Mouse (Mus musculus) ES-Bruce4 (cell line): ENCODE data around the gene Ccnj. TPM values are rescaled to one million over a fixed set of nuclear protein-coding genes. Genes with fewer than 3 reads are reported as not detected.
A peak's percentile ranks its signal among the peaks of the same experiment; 100 is the strongest.

ENCODE experiments used
- H3K27ac ChIP-seq: 2 replicates; pipeline ENCODE4 v1.5.1; 2012; ENCODE audit warnings: low read length, inconsistent platforms; ENCODE audit not compliant: insufficient read depth
- H3K27me3 ChIP-seq: 2 replicates; pipeline ENCODE4 v1.6.1; 2012; ENCODE audit warnings: mild to moderate bottlenecking, low read length, inconsistent platforms; ENCODE audit not compliant: control insufficient read depth, poor library complexity, insufficient read depth, severe bottlenecking
- H3K36me3 ChIP-seq: 2 replicates; pipeline ENCODE4 v1.6.1; 2012; ENCODE audit warnings: inconsistent platforms, mild to moderate bottlenecking, low read length, moderate library complexity; ENCODE audit not compliant: control insufficient read depth, poor library complexity, insufficient read depth, severe bottlenecking
- H3K4me1 ChIP-seq: one replicate; pipeline ENCODE4 v1.8.1; 2011; ENCODE audit warnings: low read length; ENCODE audit not compliant: control insufficient read depth, insufficient read depth
- H3K4me3 ChIP-seq: 2 replicates; pipeline ENCODE4 v1.5.1; 2011; ENCODE audit warnings: low read depth, mild to moderate bottlenecking, low read length
- H3K9ac ChIP-seq: 2 replicates; pipeline ENCODE4 v1.6.1; 2012; ENCODE audit warnings: low read depth, mild to moderate bottlenecking, inconsistent platforms; ENCODE audit not compliant: poor library complexity, severe bottlenecking
- H3K9me3 ChIP-seq: replicated peaks from 2 replicates; pipeline ENCODE4 v1.6.1; 2012; ENCODE audit warnings: mild to moderate bottlenecking, low read length, inconsistent platforms; ENCODE audit not compliant: control insufficient read depth, poor library complexity, insufficient read depth, severe bottlenecking
- CTCF ChIP-seq: IDR thresholded peaks from one replicate; pipeline ENCODE4 v1.8.1; 2011; ENCODE audit warnings: low read depth, low read length
- EP300 ChIP-seq: IDR thresholded peaks from 2 replicates; pipeline ENCODE4 v1.6.1; 2011; ENCODE audit warnings: low read depth, low read length; ENCODE audit not compliant: insufficient read depth
- POLR2A ChIP-seq: IDR thresholded peaks from one replicate; pipeline ENCODE4 v1.8.1; 2011; ENCODE audit warnings: low read length; ENCODE audit not compliant: insufficient read depth
- polyA plus RNA-seq: library from polyadenylated mRNA; stranded (reverse); fragments of >200 nt; gene quantifications from 2 replicates; pipeline ENCODE4 v1.2.4, GENCODE M21; 2011; ENCODE audit warnings: low read depth; ENCODE audit not compliant: missing spikeins, insufficient read depth, insufficient read length

The Ccnj gene
- polyA plus RNA-seq, 1 experiment = 9.4 TPM

DNA sequence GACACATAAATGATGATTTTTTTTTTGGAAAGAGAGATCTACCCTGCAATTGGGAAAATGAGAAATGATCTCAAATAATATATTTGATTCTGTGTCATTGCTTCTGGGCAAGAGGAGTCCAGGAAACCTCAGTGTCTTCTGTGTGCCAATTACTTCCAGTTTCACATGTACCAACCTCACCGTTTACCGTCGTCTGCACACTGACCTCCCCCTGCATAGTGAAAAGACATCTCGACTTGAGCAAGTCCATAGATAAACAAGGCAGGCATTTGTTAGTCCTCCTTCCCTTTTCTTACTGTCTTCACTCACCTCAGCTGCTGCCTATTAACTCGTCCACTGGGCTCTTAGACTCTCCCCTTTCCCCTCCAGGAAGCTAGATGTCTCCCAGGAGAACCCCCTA is 5.4 kb upstream of the Ccnj start:
- Histone ChIP-seq H3K27me3 (no peaks in the 10 kb centered on the region), H3K27ac (no peak overlapping the region), H3K36me3 (no peaks in the 10 kb centered on the region), H3K4me1 (peaks cover 2% of the 10 kb centered on the region), H3K9me3 (no peaks in the 10 kb centered on the region), H3K4me3 (no peak overlapping the region), H3K9ac (no peak overlapping the region)
- TF ChIP-seq EP300 (no peak), POLR2A (no peak), CTCF (no peak)

GRCm38 (mm10) chr19:40826735-40827134 is 4.3 kb upstream of the Ccnj start:
- no peaks in the 10 kb centered on the region for H3K27me3 ChIP-seq
- H3K27ac ChIP-seq = no peak overlapping the region
- no peaks in the 10 kb centered on the region for H3K9me3 ChIP-seq
- H3K4me3 ChIP-seq = no peak overlapping the region
- H3K9ac ChIP-seq = no peak overlapping the region
- no peaks in the 10 kb centered on the region for H3K36me3 ChIP-seq
- H3K4me1 ChIP-seq = peaks cover 2% of the 10 kb centered on the region
- TF ChIP-seq EP300 = no peak
- TF ChIP-seq POLR2A = no peak
- TF ChIP-seq CTCF = no peak

DNA sequence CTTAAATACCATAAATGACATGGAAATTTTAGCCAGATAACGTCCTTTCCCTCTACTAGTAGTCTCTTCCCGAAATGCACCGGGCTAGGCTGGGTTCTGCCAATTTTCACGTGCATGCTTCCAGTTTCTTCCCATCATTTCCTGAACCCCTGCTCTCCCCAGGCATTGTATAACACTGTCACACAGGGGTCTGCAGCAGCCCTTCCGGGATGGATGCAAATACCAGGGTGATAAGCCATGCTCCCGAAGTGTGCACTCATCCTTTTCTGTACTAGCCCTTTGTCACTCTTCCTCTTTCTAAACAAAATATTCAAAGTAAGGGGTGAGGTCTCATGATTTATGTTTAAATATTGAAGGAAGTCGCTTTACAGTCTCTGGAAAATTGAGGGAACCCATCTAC is 881 bp upstream of the Ccnj start:
- peaks cover 2% of the 10 kb centered on the region for H3K4me1 ChIP-seq
- no peaks in the 10 kb centered on the region for H3K27me3 ChIP-seq
- no peak overlapping the region for H3K4me3 ChIP-seq
- no peak overlapping the region for H3K27ac ChIP-seq
- H3K9me3 ChIP-seq = no peaks in the 10 kb centered on the region
- H3K9ac ChIP-seq = peak overlapping the region; percentile 93
- no peaks in the 10 kb centered on the region for H3K36me3 ChIP-seq
- no peak for TF ChIP-seq EP300
- TF ChIP-seq CTCF = no peak
- no peak for TF ChIP-seq POLR2A

GRCm38 (mm10) chr19:40831416-40832201 is 530 bp downstream of the Ccnj start:
- H3K36me3 ChIP-seq = no peaks in the 10 kb centered on the region
- peak overlapping the region; percentile 93 for H3K4me3 ChIP-seq
- peaks cover 2% of the 10 kb centered on the region for H3K4me1 ChIP-seq
- H3K9me3 ChIP-seq = no peaks in the 10 kb centered on the region
- no peak for TF ChIP-seq CTCF
- TF ChIP-seq EP300 = no peak
- no peak for TF ChIP-seq POLR2A
- no peaks in the 10 kb centered on the region for H3K27me3 ChIP-seq
- H3K27ac ChIP-seq = no peak overlapping the region
- peak overlapping the region; percentile 93 for H3K9ac ChIP-seq

GRCm38 (mm10) chr19:40832361-40832760 is 1.3 kb downstream of the Ccnj start:
- Histone ChIP-seq H3K4me3 (peak overlapping the region; percentile 93), H3K9ac (peak overlapping the region; percentile 93), H3K27ac (no peak overlapping the region), H3K36me3 (peaks cover 2% of the 10 kb centered on the region), H3K9me3 (no peaks in the 10 kb centered on the region), H3K27me3 (no peaks in the 10 kb centered on the region), H3K4me1 (peaks cover 2% of the 10 kb centered on the region)
- TF ChIP-seq EP300 = no peak
- no peak for TF ChIP-seq POLR2A
- no peak for TF ChIP-seq CTCF

DNA sequence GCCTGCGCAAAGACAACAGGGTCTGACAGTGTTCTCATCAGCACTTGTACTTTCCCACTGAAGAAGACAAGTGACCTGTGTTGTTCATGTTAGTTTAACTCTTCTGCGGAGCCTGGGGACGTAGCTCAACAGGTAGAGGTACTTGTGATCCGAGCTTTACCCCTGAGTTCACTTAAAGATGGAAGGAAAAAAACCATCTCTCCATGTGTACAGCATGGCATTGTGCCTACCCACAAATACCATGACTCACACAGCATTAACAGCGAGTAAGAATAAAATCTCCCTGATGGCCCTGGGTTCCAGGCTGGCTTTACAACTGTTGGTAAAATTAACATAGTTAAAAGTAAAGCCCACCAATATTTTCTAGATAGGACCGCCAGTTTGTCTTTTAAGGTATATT is 3.4 kb downstream of the Ccnj start:
- H3K27ac ChIP-seq = no peak overlapping the region

More for the DNA sequence above, 3.4 kb downstream of the Ccnj start:
- H3K9me3 ChIP-seq = no peaks in the 10 kb centered on the region
- H3K9ac ChIP-seq = no peak overlapping the region
- peaks cover 14% of the 10 kb centered on the region for H3K36me3 ChIP-seq
- no peaks in the 10 kb centered on the region for H3K27me3 ChIP-seq
- H3K4me3 ChIP-seq = no peak overlapping the region
- TF ChIP-seq POLR2A (no peak), CTCF (no peak), EP300 (no peak)
- H3K4me1 ChIP-seq = no peaks in the 10 kb centered on the region
